Mouse (Mus musculus): ENCODE data around the gene Fem1b. TPM values are rescaled to one million over a fixed set of nuclear protein-coding genes. Genes with fewer than 3 reads are reported as not detected.

The Fem1b gene
- polyA plus RNA-seq, 1 experiment = 201 TPM

DNA sequence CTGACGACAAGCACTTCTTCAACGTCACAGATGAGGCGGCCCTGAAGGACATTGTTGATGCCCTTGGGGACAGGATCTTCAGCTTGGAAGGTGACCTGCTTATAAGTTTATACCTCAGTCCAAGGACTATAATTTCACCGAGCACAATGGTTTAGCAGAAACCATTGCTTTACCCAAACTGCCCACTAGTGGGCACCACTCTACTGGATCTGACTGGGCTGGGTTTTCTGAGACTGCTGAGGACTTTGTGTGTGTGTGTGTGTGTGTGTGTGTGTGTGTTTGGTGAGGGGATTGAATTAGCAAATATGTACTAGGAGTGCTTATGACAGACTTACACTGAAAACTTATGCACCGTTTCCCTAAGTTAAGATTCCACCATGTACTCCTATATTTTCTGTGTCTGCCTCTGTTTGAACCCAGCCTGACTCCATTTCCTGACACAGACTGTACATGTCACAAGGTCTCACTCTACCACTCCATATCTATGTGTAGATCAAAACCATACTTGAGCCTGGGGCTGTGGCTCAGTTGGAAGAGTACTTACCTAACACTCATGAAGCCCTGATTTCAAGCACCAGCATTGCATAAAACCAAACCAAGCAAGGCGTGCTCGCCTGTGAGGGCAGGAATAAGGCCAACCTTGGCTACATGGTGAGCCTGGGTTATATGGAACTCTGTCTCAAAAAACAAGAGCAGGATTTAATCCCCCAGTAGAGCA is 67.0 kb downstream of the Fem1b start:
- TF ChIP-seq CTCF (IDR thresholded peaks at IDR 0.05; ENCODE audit: low read depth, low read length) (peak; percentile 52), POLR2A (IDR thresholded peaks at IDR 0.05; ENCODE audit: insufficient read depth, low read length) (no peak)
- no peak overlapping the region for H3K27ac ChIP-seq (ENCODE audit: insufficient read depth, low read length)
- H3K4me1 ChIP-seq (ENCODE audit: control insufficient read depth, insufficient read depth, low read length) = no peaks in the 10 kb centered on the region
- no peaks in the 10 kb centered on the region for H3K36me3 ChIP-seq (ENCODE audit: control insufficient read depth, insufficient read depth, low read length, poor library complexity, severe bottlenecking)
- H3K27me3 ChIP-seq (ENCODE audit: control insufficient read depth, insufficient read depth, low read length, poor library complexity, severe bottlenecking) = no peaks in the 10 kb centered on the region
- no peaks in the 10 kb centered on the region for H3K9me3 ChIP-seq (replicated peaks; ENCODE audit: control insufficient read depth, insufficient read depth, low read length, poor library complexity, severe bottlenecking)
- H3K9ac ChIP-seq (ENCODE audit: low read depth, poor library complexity, severe bottlenecking) = no peak overlapping the region
- no peak overlapping the region for H3K4me3 ChIP-seq (ENCODE audit: low read depth, low read length)

Other genes with a start within 250 kb of the Fem1b start
- 1.2 and 1.4 TPM in 2 replicates for gene Itga11, start 134.1 kb downstream of the Fem1b start, polyA plus RNA-seq (2011; ENCODE audit: insufficient read depth, insufficient read length, low read depth, missing spikeins)
- gene Cln6, start 26.9 kb upstream of the Fem1b start, polyA plus RNA-seq (2011; ENCODE audit: insufficient read depth, insufficient read length, low read depth, missing spikeins) = 91.1 and 93.8 TPM in 2 replicates
- 11.7 and 16.7 TPM in 2 replicates for gene Calml4, start 46.1 kb upstream of the Fem1b start, polyA plus RNA-seq (2011; ENCODE audit: insufficient read depth, insufficient read length, low read depth, missing spikeins)
- gene Pias1, start 176.0 kb upstream of the Fem1b start, polyA plus RNA-seq (2011; ENCODE audit: insufficient read depth, insufficient read length, low read depth, missing spikeins) = 63.8 and 63.9 TPM in 2 replicates